Mouse (Mus musculus) layer of hippocampus, adult 2 months (tissue): ENCODE measurements around the gene Larp1. TPM values are rescaled to one million over a fixed set of nuclear protein-coding genes. Genes with fewer than 3 reads are reported as not detected.

Experiments used
- DNase-seq, 2 experiments: peaks; one replicate each; pipeline ENCODE4 v3.0.0; 2022; ENCODE audit warnings: low spot score in 2 of 2
- H3K27ac ChIP-seq: fragments of 200-600 bp; 2 replicates; pipeline ENCODE4 v1.8.1; 2022
- H3K4me3 ChIP-seq: fragments of 200-600 bp; 2 replicates; pipeline ENCODE4 v1.8.1; 2022; ENCODE audit warnings: mild to moderate bottlenecking
- CTCF ChIP-seq: fragments of 200-600 bp; conservative IDR thresholded peaks from 2 replicates; pipeline ENCODE4 v1.8.1; 2022; ENCODE audit warnings: antibody characterized with exemption, mild to moderate bottlenecking, moderate library complexity
- total RNA-seq, 2 experiments: library from RNA; stranded (reverse); gene quantifications; 2 replicates each; pipeline ENCODE4 v1.2.3; 2021

Gene Larp1
- total RNA-seq, 2 experiments from 2014 or later, result 91.1 to 92.8 TPM

GRCm38 (mm10) chr11:58008437-58009050 lies 320 bp upstream of the Larp1 start:
- peak overlapping the region; percentile 98 for H3K27ac ChIP-seq
- no peak for TF ChIP-seq CTCF
- peak overlapping the region; percentile 64 for H3K4me3 ChIP-seq
- peak; percentile 75 to 85 for DNase-seq

DNA sequence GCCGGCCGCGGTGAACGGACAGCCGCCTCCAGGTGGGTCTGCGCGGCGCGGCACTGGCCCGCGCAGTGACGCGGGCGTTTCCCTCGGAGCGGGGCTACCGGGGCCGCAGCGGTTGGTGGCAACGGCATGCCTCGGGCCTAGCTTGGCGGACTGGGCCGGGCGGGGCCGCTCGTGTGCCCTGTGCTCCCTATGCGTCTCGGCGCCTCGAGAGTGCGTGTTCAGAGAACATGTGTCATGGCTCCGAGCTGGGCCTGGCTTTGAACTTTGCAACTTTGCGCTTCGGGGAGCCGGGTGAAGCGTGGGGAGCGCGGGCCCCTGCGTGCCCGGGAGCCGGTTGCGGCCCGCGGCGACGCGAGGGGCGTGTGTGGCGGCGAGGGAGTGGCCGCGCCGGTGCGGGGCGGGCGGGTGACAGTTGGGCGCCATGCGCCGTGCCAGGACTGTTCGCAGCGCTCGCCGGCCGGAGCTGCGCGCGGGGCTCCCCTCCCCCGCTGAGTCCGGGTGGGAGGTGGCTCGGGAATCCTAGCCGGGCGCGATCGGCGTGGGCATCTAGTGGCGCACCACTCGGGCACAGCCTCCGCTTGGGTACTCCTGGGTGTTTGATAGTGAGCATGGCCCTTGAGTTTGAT lies 765 bp downstream of the Larp1 start:
- peak; percentile 70 to 71 for DNase-seq
- H3K27ac ChIP-seq, result peak overlapping the region; percentile 90
- H3K4me3 ChIP-seq, result peak overlapping the region; percentile 85
- no peak for TF ChIP-seq CTCF

DNA sequence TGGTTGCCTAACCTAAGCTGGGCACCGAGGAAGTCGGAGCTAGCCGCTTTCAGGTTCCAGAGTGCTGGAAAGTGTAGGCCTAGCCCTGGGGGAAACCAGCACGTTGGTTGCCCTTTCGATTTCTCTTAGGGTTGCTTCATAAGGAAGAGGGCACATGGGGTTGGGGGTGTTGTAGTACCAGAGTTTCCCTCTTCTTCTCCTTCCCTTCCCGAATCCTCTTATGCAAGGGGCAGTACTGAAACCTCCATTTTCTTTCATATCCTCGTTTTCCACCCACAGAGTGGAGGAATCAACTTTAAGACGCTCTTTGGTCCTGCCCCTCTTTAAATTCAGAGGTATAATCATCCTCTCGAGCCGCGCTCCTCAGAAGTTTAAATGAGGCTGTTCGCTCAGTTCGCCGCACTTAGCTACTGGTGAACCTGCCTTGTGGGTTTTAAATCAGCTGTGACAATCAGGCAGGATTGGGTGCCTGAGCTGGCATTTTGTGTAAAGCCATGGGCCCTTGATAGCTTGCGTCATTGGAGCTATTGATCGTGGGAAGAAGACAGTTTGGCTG lies 1.4 kb downstream of the Larp1 start:
- Histone ChIP-seq H3K4me3 (peak overlapping the region; percentile 85), H3K27ac (peak overlapping the region; percentile 90)
- no peak for DNase-seq
- no peak for TF ChIP-seq CTCF

GRCm38 (mm10) chr11:58010930-58011329 lies 2.1 kb downstream of the Larp1 start:
- H3K4me3 ChIP-seq, result peak overlapping the region; percentile 85
- DNase-seq, result no peak
- peak overlapping the region; percentile 90; the same call in 1 of the 2 replicates for H3K27ac ChIP-seq
- no peak for TF ChIP-seq CTCF

DNA sequence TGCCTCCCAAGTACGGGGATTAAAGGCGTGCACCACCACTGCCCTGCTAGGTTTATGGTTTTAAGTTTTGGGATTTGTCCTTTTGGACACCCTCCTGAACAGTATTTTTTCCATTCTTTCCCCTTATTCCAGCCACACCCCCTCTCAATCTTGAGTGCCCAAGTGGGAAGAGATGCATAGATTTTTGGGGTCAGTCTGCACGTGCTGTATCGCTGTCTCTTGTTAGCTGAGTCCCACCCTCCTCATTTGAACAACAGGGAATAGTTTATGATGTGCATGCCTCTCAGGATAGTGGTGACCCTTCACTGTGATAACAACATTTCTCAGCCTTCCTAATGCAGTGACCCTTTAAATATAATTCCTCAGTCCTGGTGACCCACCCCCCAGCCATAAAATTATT lies 2.9 kb downstream of the Larp1 start:
- Histone ChIP-seq H3K27ac (no peak overlapping the region), H3K4me3 (no peak overlapping the region)
- DNase-seq, result no peak
- TF ChIP-seq CTCF, result no peak

DNA sequence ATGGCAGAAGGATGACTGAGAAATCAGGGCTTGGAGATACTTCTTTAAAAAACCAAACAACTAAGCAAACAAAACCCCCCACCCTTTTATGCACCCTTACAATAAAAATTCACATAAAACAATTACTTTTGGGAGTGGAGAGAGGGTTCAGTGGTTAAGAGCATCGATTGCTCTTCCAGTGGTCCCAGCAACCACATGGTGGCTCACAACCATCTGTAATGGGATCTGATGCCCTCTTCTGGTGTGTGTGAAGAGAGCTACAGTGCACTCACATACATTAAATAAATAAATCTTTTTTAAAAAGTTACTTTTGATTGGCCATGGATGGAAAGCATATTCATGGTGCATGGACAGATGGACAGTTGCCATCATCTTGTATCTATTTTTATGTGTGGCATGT lies 3.8 kb downstream of the Larp1 start:
- Histone ChIP-seq H3K27ac (no peak overlapping the region), H3K4me3 (no peak overlapping the region)
- peak; percentile 47 for TF ChIP-seq CTCF
- no peak for DNase-seq

- Histone ChIP-seq H3K27ac (no peak overlapping the region), H3K4me3 (no peak overlapping the region)
- no peak for DNase-seq
- no peak for TF ChIP-seq CTCF
These were observed 4.2 kb downstream of the Larp1 start for GRCm38 (mm10) chr11:58013100-58013499.

GRCm38 (mm10) chr11:58014604-58015003 lies 5.7 kb downstream of the Larp1 start:
- Histone ChIP-seq H3K27ac (no peak overlapping the region), H3K4me3 (no peak overlapping the region)
- no peak for TF ChIP-seq CTCF
- DNase-seq, result no peak

- no peak overlapping the region for H3K4me3 ChIP-seq
- no peak for DNase-seq
- no peak for TF ChIP-seq CTCF
- H3K27ac ChIP-seq, result no peak overlapping the region
These were observed 6.5 kb downstream of the Larp1 start for GRCm38 (mm10) chr11:58015339-58015738.

- H3K27ac ChIP-seq, result no peak overlapping the region
- DNase-seq, result no peak
- no peak overlapping the region for H3K4me3 ChIP-seq
- no peak for TF ChIP-seq CTCF
These were observed 7.5 kb downstream of the Larp1 start for GRCm38 (mm10) chr11:58016371-58016770.

DNA sequence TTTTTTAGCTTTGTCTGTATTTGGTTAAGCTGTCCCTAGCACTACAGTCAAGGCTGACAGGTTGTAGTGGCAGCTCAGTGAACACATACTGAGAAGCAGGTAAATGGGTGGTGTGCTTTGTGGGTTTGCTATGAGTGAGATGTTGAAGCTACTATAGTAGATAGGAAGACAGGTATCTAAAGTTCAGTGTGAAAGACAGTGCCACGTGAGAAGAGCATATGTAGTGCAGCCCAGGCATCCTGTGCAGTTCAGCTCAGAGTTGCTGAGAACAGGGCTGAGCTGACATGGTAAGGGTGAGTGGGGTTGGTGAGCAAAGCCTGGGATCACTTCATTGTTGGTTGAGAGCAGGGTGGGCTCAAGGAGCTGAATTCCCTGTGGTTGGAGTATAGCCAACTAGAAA lies 8.6 kb downstream of the Larp1 start:
- H3K27ac ChIP-seq, result no peak overlapping the region
- H3K4me3 ChIP-seq, result no peak overlapping the region
- no peak for DNase-seq
- no peak for TF ChIP-seq CTCF

DNA sequence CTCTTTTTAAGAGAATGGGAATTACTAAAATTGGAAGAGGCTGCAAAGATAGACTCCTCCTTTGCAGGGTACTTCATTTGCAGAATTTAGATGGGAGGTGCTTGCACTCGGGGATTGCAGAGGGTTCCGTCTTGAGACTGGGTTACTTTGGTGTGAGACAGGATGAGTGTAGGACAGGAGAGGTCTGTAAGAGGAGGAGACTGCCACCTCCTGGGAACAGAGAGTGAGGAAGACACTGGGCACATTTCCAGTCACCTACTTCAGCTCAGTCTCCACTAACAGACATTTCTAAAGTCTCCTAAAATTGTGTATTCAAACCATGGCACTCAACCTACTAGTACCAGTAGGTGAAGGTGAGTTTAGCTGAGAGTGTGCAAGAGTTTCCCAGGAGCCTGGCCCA lies 9.4 kb downstream of the Larp1 start:
- Histone ChIP-seq H3K4me3 (no peak overlapping the region), H3K27ac (peak overlapping the region; percentile 5; the same call in 1 of the 2 replicates)
- no peak for DNase-seq
- peak; percentile 56 for TF ChIP-seq CTCF

DNA sequence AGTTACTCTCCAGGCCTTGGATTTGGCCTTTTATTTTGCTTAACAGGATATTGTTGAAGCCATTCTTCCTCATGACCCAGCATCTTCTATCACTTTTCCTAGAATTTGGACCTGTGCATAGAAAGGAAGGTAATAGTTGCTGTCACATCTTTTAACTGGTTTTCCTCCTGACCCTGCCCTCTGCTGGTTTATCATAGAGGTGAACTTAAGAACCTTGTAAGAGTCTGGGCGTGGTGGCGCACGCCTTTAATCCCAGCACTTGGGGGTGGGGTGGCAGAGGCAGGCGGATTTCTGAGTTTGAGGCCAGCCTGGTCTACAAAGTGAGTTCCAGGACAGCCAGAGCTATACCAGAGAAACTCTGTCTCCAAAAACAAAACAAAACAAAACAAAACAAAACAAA lies 9.8 kb downstream of the Larp1 start:
- Histone ChIP-seq H3K27ac (no peak overlapping the region), H3K4me3 (no peak overlapping the region)
- no peak; the same call in 1 of the 2 replicates for TF ChIP-seq CTCF
- DNase-seq, result no peak

GRCm38 (mm10) chr11:58021095-58021494 lies 12.2 kb downstream of the Larp1 start:
- no peak overlapping the region for H3K4me3 ChIP-seq
- no peak overlapping the region for H3K27ac ChIP-seq
- DNase-seq, result no peak
- TF ChIP-seq CTCF, result no peak
